Mouse (Mus musculus) skeletal muscle tissue, postnatal 0 days (tissue): ENCODE measurements around the gene Fgf22. TPM values are rescaled to one million over a fixed set of nuclear protein-coding genes. Genes with fewer than 3 reads are reported as not detected.

Experiments used
- polyA plus RNA-seq: library from polyadenylated mRNA; unstranded; fragments of >200 nt; fragmentation: Nextera tagmentation; extraction: Ambion mirVana; gene quantifications from 2 replicates; pipeline ENCODE4 v1.2.1, GENCODE M21; 2015

The Fgf22 gene
- polyA plus RNA-seq = 0.14 and 0.51 TPM in 2 replicates

DNA sequence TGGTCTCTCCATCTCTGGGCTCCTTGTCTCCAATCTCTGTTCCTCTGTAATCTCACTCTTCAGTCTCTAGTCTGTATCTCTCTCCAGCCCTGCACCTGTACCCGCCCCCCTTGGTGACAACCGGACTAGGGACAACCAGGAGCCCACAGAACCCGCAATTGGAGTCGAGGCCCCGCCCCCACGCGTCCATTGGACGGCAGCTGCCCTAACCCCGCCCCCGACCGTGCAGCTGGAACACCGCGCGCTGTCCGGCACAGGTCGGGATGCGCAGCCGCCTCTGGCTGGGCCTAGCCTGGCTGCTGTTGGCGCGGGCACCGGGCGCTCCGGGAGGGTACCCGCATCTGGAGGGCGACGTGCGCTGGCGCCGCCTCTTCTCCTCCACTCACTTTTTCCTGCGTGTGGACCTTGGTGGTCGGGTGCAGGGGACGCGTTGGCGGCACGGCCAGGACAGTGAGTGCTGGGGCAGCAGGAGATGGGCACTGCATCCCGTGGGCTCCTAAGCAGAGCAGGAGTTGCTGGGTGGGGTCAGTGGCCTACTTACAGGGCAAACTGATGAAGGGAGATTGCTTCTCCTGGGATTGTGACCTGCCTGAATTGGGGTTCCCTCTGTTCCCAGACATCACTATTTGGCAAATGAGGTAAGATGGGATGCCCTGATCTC, at the start of gene Fgf22:
Gene Fgf22 (plus strand): TSS at position 221 of the 661 bp plus-strand sequence.

DNA sequence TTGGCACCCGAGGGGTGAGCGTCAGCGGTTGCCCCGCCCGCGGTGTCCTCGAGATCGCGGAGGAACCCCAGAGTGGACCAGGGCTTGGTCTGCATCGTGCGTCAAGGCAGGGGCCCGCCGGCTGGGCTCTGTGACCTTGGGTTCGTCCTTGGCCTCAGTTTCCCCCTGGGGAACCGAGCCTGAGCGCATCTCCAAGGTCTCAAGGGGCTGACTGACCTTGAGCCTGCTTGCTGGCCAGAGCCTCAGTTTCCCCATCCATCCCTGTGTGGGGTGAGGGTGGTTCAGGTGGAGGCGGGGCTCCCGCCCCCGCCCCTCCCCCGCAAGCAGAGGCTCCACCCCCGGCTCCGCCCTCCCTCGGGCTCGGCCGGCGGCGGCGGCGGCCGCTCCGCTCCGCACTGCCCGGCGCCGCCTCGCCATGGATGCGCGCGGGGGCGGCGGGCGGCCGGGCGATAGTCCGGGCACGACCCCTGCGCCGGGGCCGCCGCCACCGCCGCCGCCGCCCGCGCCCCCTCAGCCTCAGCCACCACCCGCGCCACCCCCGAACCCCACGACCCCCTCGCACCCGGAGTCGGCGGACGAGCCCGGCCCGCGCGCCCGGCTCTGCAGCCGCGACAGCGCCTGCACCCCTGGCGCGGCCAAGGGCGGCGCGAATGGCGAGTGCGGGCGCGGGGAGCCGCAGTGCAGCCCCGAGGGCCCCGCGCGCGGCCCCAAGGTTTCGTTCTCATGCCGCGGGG, 38.5 kb upstream of the Fgf22 start, which contains the start of gene Hcn2:
Gene Hcn2 (plus strand): TSS at position 381 of the 734 bp plus-strand sequence.

GRCm38 (mm10) chr10:79745898-79746773, 8.7 kb upstream of the Fgf22 start, which contains the start of gene Polrmt:
Gene Polrmt, minus strand, starts transcription at chr10:79746581.

GRCm38 (mm10) chr10:79766508-79767325, 11.8 kb downstream of the Fgf22 start, which contains the start of gene Rnf126:
Gene Rnf126, minus strand, starts transcription at chr10:79766952.

DNA sequence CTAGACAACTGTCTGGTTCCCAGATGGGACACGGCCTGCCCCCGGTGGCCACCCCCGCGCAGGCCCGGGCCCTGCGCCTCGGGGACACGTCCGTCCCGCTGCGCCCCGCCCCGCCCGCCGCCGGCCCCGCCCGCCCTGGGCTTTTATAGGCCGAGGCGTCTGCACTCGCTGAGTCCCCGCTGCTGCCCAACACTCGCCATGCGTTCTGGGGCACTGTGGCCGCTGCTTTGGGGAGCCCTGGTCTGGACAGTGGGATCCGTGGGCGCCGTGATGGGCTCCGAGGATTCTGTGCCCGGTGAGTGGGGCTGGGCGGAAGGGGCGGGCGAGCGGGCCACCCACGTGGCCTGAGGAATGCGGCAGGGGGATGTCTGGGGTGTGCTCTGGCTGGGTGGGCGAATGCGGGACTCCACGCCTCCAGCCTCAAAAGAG, 22.2 kb downstream of the Fgf22 start, which contains the start of gene Fstl3:
Gene Fstl3 (plus strand): TSS at position 170 of the 429 bp plus-strand sequence.

GRCm38 (mm10) chr10:79790861-79791260, 36.0 kb downstream of the Fgf22 start, which contains the start of gene Prss57:
Gene Prss57, minus strand, starts transcription at chr10:79790961.

DNA sequence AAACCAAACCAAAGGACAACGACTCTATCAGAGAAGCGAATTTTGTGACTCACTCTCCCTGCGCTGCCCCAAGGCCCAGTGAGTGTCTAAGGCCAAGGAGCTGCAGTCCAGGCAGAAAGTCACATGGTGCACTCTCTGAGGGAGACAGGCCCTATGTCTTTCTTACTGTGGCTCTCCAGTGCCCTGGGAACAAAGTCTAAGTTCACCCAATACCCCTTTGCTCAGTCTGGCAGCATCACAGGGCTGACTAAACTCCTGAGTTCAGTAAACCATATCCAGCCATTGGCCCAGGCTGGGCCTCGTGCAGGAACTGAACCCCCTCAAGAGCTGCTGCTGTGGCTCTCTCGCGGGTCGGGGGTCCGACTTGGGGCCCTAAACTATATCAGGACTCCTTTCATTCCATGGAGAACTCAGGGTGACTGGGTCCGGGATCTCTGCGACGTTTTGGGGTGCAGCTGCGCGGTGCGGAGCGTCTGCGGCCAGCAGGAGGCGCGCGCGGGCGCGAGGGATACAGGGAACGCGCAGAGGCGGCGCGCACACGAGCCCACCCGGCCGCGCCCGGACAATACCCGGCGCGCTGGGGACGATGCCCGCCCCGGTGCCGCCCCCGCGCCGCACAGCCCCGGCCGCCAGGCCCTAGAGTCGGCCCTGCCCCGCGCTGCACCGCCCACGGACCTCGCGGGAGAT, 38.3 kb downstream of the Fgf22 start, which contains the start of gene Palm:
Gene Palm (plus strand): TSS at position 522 of the 687 bp plus-strand sequence.

Other genes with a start within 250 kb of the Fgf22 start
- gene Plpp2, start 221.3 kb upstream of the Fgf22 start, polyA plus RNA-seq = 2.2 and 3.5 TPM in 2 replicates
- 20.8 and 20.9 TPM in 2 replicates for gene Mier2, start 199.9 kb upstream of the Fgf22 start, polyA plus RNA-seq
- gene Theg, start 167.7 kb upstream of the Fgf22 start, polyA plus RNA-seq = not detected in 2 replicates
- not detected in 2 replicates for gene C2cd4c, start 141.1 kb upstream of the Fgf22 start, polyA plus RNA-seq
- gene Shc2, start 117.2 kb upstream of the Fgf22 start, polyA plus RNA-seq = 1.3 and 1.8 TPM in 2 replicates
- 0.13 TPM in 1 of 2 replicates, not detected in the other for gene Odf3l2, start 109.3 kb upstream of the Fgf22 start, polyA plus RNA-seq
- 0.77 and 1.5 TPM in 2 replicates for gene Madcam1, start 90.5 kb upstream of the Fgf22 start, polyA plus RNA-seq
- 36.8 and 43.0 TPM in 2 replicates for gene Tpgs1, start 85.7 kb upstream of the Fgf22 start, polyA plus RNA-seq
- gene Cdc34, start 72.9 kb upstream of the Fgf22 start, polyA plus RNA-seq = 329 and 340 TPM in 2 replicates
- 0.26 and 0.43 TPM in 2 replicates for gene Gzmm, start 66.1 kb upstream of the Fgf22 start, polyA plus RNA-seq
- gene Bsg, start 50.6 kb upstream of the Fgf22 start, polyA plus RNA-seq = 614 and 720 TPM in 2 replicates
- 0.04 and 0.10 TPM in 2 replicates for gene Hcn2, start 38.4 kb upstream of the Fgf22 start, polyA plus RNA-seq
- 22.6 and 26.4 TPM in 2 replicates for gene Polrmt, start 8.5 kb upstream of the Fgf22 start, polyA plus RNA-seq
- gene Rnf126, start 11.9 kb downstream of the Fgf22 start, polyA plus RNA-seq = 58.3 and 61.0 TPM in 2 replicates
- gene Fstl3, start 22.2 kb downstream of the Fgf22 start, polyA plus RNA-seq = 3.3 and 3.8 TPM in 2 replicates
- not detected in 2 replicates for gene Prss57, start 35.9 kb downstream of the Fgf22 start, polyA plus RNA-seq
- 22.3 and 27.1 TPM in 2 replicates for gene Palm, start 38.5 kb downstream of the Fgf22 start, polyA plus RNA-seq
- gene Misp, start 65.9 kb downstream of the Fgf22 start, polyA plus RNA-seq = not detected in 2 replicates
- 49.8 and 68.7 TPM in 2 replicates for gene Ptbp1, start 99.4 kb downstream of the Fgf22 start, polyA plus RNA-seq
- 0.76 and 0.79 TPM in 2 replicates for gene Prtn3, start 119.4 kb downstream of the Fgf22 start, polyA plus RNA-seq
- gene Plppr3, start 119.6 kb downstream of the Fgf22 start, polyA plus RNA-seq = 1.9 TPM in 2 replicates
- gene Elane, start 131.2 kb downstream of the Fgf22 start, polyA plus RNA-seq = 0.24 and 1.7 TPM in 2 replicates
- 53.1 and 1,890 TPM in 2 replicates for gene Cfd, start 135.8 kb downstream of the Fgf22 start, polyA plus RNA-seq
- 22.4 and 23.7 TPM in 2 replicates for gene Med16, start 153.8 kb downstream of the Fgf22 start, polyA plus RNA-seq
- 15.9 TPM in 1 of 2 replicates, not detected in the other for gene Gm26602, start 155.8 kb downstream of the Fgf22 start, polyA plus RNA-seq
- gene Kiss1r, start 161.9 kb downstream of the Fgf22 start, polyA plus RNA-seq = 0.36 and 0.54 TPM in 2 replicates
- gene R3hdm4, start 166.1 kb downstream of the Fgf22 start, polyA plus RNA-seq = 89.9 and 90.5 TPM in 2 replicates
- gene Arid3a, start 172.0 kb downstream of the Fgf22 start, polyA plus RNA-seq = 0.69 and 2.1 TPM in 2 replicates
- gene Wdr18, start 205.1 kb downstream of the Fgf22 start, polyA plus RNA-seq = 55.1 and 61.1 TPM in 2 replicates
- gene Grin3b, start 215.6 kb downstream of the Fgf22 start, polyA plus RNA-seq = 0.32 and 0.43 TPM in 2 replicates
- 23.1 and 23.6 TPM in 2 replicates for gene Tmem259, start 229.3 kb downstream of the Fgf22 start, polyA plus RNA-seq
- 44.5 and 55.3 TPM in 2 replicates for gene Cnn2, start 233.5 kb downstream of the Fgf22 start, polyA plus RNA-seq
- gene Abca7, start 241.4 kb downstream of the Fgf22 start, polyA plus RNA-seq = 1.5 TPM in 2 replicates